Mouse (Mus musculus): ENCODE measurements around the gene Scn2a. TPM values are rescaled to one million over a fixed set of nuclear protein-coding genes. Genes with fewer than 3 reads are reported as not detected.

Gene Scn2a
- total and polyA plus RNA-seq, 2 experiments from 2014 or later: 65.6 to 105 TPM

DNA sequence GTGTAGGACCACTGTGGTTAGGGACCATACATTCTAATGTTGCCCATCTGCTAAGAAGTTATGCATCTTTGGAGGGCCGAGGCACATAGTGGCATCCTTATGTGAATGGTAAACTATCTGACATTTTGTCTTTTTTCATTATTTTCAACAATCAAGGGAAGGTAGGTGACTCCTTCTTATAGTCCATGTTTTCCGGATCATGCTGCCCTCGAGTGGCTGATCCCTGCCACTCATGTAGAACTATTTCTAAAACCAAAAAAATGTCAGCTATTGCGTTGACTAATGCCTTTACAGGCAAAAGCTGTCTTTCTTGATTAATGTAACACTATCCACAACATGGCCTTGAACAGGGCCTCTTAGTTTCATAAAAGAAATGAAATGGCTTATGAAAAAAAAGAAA lies 59.0 kb downstream of the Scn2a start:
- Histone ChIP-seq H3K4me3 (ENCODE audit: low read depth, low read length) (no peak overlapping the region), H3K4me1 (ENCODE audit: insufficient read depth, low read length) (no peaks in the 10 kb centered on the region), H3K36me3 (ENCODE audit: insufficient read depth, low read length) (peaks cover 13% of the 10 kb centered on the region), H3K9ac (replicated peaks; ENCODE audit: low read length, poor library complexity, severe bottlenecking) (no peak overlapping the region), H3K27ac (ENCODE audit: low read depth, low read length) (no peak overlapping the region), H3K9me3 (ENCODE audit: low read length) (no peaks in the 10 kb centered on the region), H3K27me3 (ENCODE audit: insufficient read depth, low read length) (no peaks in the 10 kb centered on the region), H3K4me2 (ENCODE audit: low read depth, low read length, poor library complexity, severe bottlenecking) (no peak overlapping the region)
- 83% methylated on average over 4 of the region's 4 CpGs for WGBS
- ATAC-seq (ENCODE audit: low FRiP score) (no peak), DNase-seq (ENCODE audit: low spot score) (no peak)
- TF ChIP-seq CTCF (IDR thresholded peaks at IDR 0.05): peak; percentile 46

DNA sequence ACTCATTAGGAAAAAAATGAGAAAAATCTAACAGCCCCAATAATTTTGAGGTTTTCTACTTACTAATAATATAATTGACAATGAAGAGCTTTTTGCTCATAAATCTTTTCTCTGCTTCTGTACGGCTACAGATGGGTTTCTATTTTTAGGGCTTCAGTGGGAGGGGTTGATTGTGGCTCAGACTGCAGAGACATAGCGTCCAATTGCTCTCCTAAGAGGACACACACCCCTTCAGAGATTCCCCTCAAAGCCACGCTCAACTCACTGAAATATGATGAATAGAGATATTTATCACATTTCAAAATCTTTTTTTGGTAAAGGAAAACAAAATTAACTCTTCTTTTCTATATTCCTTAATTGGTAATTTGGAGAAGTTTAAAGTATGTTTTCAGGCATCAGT lies 64.6 kb downstream of the Scn2a start:
- no peaks in the 10 kb centered on the region for H3K4me1 ChIP-seq (ENCODE audit: insufficient read depth, low read length)
- ATAC-seq (ENCODE audit: low FRiP score): no peak
- 69% methylated on average over 3 of the region's 3 CpGs for WGBS
- TF ChIP-seq CTCF (IDR thresholded peaks at IDR 0.05): no peak
- no peak for DNase-seq (ENCODE audit: low spot score)
- H3K4me3 ChIP-seq (ENCODE audit: low read depth, low read length): no peak overlapping the region
- no peak overlapping the region for H3K4me2 ChIP-seq (ENCODE audit: low read depth, low read length, poor library complexity, severe bottlenecking)
- H3K27me3 ChIP-seq (ENCODE audit: insufficient read depth, low read length): no peaks in the 10 kb centered on the region
- H3K9ac ChIP-seq (replicated peaks; ENCODE audit: low read length, poor library complexity, severe bottlenecking): no peak overlapping the region
- no peak overlapping the region for H3K27ac ChIP-seq (ENCODE audit: low read depth, low read length)
- no peaks in the 10 kb centered on the region for H3K9me3 ChIP-seq (ENCODE audit: low read length)
- H3K36me3 ChIP-seq (ENCODE audit: insufficient read depth, low read length): peaks cover 25% of the 10 kb centered on the region

DNA sequence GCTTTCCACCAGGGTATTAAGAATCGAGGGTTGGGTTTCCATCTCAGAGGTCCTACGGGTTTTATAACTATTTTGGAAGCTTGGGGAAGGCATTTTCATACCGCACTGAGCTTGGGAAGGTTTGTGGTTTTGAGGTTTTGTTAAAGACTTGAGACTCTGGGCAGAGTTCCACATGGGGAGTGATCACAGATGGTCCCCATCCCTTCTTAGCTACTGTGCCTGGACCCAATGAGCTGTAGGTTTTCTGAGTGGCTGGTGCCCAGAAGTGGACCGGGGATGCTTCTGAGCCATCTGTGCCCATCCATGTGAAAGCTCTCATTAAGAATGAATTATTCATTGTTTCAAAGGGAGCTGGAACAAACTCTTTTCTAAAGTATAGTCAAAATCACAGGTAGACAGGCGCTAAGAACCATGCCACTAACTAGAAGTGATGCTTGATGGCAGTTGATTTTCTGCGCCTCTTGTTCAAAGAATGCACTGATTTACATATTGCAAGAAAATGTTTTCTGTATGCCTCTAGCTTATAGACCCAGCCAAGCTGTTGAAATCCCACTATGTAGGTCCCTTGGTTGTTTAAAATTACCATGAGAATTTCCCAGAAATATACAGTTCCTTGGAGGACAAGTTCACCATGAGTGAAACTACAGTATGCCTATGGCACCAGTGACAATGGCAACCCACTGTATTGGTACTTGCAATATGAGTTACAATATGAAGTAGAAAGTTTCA lies 70.0 kb downstream of the Scn2a start:
- DNase-seq (ENCODE audit: low spot score) (peak; percentile 72), ATAC-seq (ENCODE audit: low FRiP score) (no peak)
- H3K4me3 ChIP-seq (ENCODE audit: low read depth, low read length): no peak overlapping the region
- WGBS: 87% methylated on average over 6 of the region's 6 CpGs
- H3K9me3 ChIP-seq (ENCODE audit: low read length): no peaks in the 10 kb centered on the region
- no peak overlapping the region for H3K4me2 ChIP-seq (ENCODE audit: low read depth, low read length, poor library complexity, severe bottlenecking)
- no peak overlapping the region for H3K27ac ChIP-seq (ENCODE audit: low read depth, low read length)
- no peak for TF ChIP-seq CTCF (IDR thresholded peaks at IDR 0.05)
- H3K9ac ChIP-seq (replicated peaks; ENCODE audit: low read length, poor library complexity, severe bottlenecking): no peak overlapping the region
- H3K27me3 ChIP-seq (ENCODE audit: insufficient read depth, low read length): no peaks in the 10 kb centered on the region
- H3K4me1 ChIP-seq (ENCODE audit: insufficient read depth, low read length): no peaks in the 10 kb centered on the region
- peaks cover 29% of the 10 kb centered on the region for H3K36me3 ChIP-seq (ENCODE audit: insufficient read depth, low read length)

DNA sequence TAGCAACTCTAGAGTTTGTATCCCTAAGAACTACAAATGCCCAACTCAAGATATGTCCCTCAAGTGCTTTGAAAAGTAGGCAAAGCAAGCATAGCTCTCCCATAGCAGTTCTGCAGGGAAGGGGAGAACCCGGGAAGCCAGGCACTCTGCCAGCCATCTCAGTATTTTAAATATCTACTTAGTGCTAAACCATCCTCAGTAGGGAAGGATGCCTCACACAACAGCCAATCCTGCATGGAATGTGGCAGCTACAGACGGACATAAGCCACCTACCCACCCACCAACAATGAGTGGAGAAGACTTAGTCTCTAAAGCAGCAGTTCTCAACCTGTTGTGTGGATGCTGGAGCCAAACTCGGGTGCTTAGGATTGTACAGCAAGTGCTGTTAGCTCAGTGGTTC lies 73.9 kb downstream of the Scn2a start:
- no peak overlapping the region for H3K4me3 ChIP-seq (ENCODE audit: low read depth, low read length)
- ATAC-seq (ENCODE audit: low FRiP score): no peak
- no peak overlapping the region for H3K27ac ChIP-seq (ENCODE audit: low read depth, low read length)
- H3K9ac ChIP-seq (replicated peaks; ENCODE audit: low read length, poor library complexity, severe bottlenecking): no peak overlapping the region
- no peak for TF ChIP-seq CTCF (IDR thresholded peaks at IDR 0.05)
- no peaks in the 10 kb centered on the region for H3K4me1 ChIP-seq (ENCODE audit: insufficient read depth, low read length)
- H3K27me3 ChIP-seq (ENCODE audit: insufficient read depth, low read length): no peaks in the 10 kb centered on the region
- 74% methylated on average over 3 of the region's 3 CpGs for WGBS
- H3K4me2 ChIP-seq (ENCODE audit: low read depth, low read length, poor library complexity, severe bottlenecking): no peak overlapping the region
- H3K36me3 ChIP-seq (ENCODE audit: insufficient read depth, low read length): peaks cover 22% of the 10 kb centered on the region
- no peak for DNase-seq (ENCODE audit: low spot score)
- no peaks in the 10 kb centered on the region for H3K9me3 ChIP-seq (ENCODE audit: low read length)

DNA sequence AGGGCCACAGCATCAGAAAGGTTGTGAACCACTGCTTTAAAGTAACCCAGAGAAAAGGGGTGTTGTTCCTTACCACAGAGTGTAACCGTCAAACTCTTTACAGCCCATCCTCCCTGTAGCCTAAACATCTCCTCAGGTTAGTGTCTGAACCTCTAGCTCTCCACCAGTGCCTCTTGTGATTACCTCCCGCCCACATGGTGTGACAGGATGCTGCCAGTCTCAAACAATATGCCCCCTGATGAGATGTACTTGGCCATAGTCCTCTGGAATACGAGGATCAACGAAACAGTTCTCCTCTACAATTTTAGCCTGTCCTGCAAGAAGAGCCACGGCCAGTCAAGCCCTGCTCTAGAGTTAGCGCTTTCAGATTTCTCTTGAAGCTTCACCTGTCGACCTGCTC lies 74.5 kb downstream of the Scn2a start:
- no peak for ATAC-seq (ENCODE audit: low FRiP score)

DNA sequence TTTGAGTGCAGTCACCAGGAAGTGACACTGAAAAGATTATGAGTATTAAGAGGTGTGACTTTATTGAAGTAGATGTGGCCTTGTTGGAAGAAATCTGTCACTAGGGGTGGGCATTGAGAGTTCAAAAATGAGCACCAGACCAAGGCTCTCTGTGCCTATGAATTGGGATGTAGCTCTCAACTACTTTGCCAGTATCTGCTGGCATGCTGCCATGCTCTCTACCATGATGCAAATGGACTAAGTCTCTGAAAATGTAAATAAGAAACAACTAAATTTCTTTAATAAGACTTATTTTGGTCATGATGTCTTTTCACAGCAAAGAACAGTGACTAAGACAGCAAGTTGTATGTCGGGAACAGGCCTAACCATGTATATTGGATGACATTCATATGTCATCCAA lies 79.7 kb downstream of the Scn2a start:
- Histone ChIP-seq H3K36me3 (ENCODE audit: insufficient read depth, low read length) (peaks cover 16% of the 10 kb centered on the region), H3K9me3 (ENCODE audit: low read length) (no peaks in the 10 kb centered on the region), H3K4me3 (ENCODE audit: low read depth, low read length) (no peak overlapping the region), H3K9ac (replicated peaks; ENCODE audit: low read length, poor library complexity, severe bottlenecking) (no peak overlapping the region), H3K27me3 (ENCODE audit: insufficient read depth, low read length) (no peaks in the 10 kb centered on the region), H3K27ac (ENCODE audit: low read depth, low read length) (no peak overlapping the region), H3K4me1 (ENCODE audit: insufficient read depth, low read length) (no peaks in the 10 kb centered on the region), H3K4me2 (ENCODE audit: low read depth, low read length, poor library complexity, severe bottlenecking) (no peak overlapping the region)
- 92% methylated on average over 1 of the region's 1 CpGs for WGBS
- DNase-seq (ENCODE audit: low spot score) (no peak), ATAC-seq (ENCODE audit: low FRiP score) (no peak)
- TF ChIP-seq CTCF (IDR thresholded peaks at IDR 0.05): no peak

More for the DNA sequence above, 74.5 kb downstream of the Scn2a start:
- no peak for TF ChIP-seq CTCF (IDR thresholded peaks at IDR 0.05)
- Histone ChIP-seq H3K4me1 (ENCODE audit: insufficient read depth, low read length) (no peaks in the 10 kb centered on the region), H3K4me3 (ENCODE audit: low read depth, low read length) (no peak overlapping the region), H3K36me3 (ENCODE audit: insufficient read depth, low read length) (peaks cover 19% of the 10 kb centered on the region), H3K27ac (ENCODE audit: low read depth, low read length) (no peak overlapping the region), H3K9ac (replicated peaks; ENCODE audit: low read length, poor library complexity, severe bottlenecking) (no peak overlapping the region), H3K27me3 (ENCODE audit: insufficient read depth, low read length) (no peaks in the 10 kb centered on the region), H3K9me3 (ENCODE audit: low read length) (no peaks in the 10 kb centered on the region), H3K4me2 (ENCODE audit: low read depth, low read length, poor library complexity, severe bottlenecking) (no peak overlapping the region)
- WGBS: 71% methylated on average over 7 of the region's 7 CpGs
- no peak for DNase-seq (ENCODE audit: low spot score)
